Mouse (Mus musculus) left cerebral cortex, adult 9 months (tissue): ENCODE measurements at regions not wholly inside any gene's neighbourhood (a gene's known extent, or its start where the extent isn't known, plus 50 kb on each side); places are given as distances from the start of the nearest gene placed in this dataset.

ENCODE experiments used
- DNase-seq, 2 experiments: peaks; one replicate each; pipeline ENCODE4 v3.0.0; 2022; ENCODE audit warnings: low spot score in 2 of 2

DNA sequence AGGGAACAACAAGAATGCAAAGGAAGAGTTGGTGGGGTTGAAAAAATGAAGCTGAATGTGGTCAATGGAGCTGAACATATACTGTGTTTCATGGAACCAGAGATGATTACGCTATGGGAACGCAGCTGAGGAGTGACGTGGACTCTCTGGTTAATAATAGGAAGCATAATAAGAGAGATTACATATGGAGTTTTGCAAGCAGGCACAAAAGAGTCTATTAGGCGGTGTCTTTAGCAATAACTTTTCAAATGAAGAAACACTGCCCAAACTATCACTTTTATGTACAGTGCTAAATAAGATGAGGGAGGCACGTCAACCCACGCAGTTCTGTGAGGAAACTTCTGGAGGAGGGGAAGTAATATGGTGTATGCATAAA is 172.4 kb upstream of the Cited2 start:
- DNase-seq, result no peak

DNA sequence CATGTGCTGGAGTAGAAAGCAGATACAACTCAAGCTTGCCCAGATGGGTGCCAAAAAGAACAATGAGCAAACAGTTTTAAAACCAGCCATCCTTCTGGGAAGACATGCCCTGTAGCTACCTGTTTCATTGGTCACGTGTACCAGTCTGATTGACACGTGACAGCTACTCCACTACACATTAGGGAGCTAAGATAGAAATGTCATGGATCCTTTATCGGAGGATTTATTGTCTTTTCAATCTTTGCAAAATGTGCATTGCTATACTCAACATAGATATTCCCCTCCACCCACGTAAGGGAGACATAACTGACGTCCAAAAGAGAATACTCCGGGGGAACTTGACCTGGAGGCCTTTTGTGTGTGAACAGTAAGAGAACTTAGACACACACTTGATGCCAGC is 171.1 kb upstream of the Cited2 start:
- DNase-seq, result no peak

DNA sequence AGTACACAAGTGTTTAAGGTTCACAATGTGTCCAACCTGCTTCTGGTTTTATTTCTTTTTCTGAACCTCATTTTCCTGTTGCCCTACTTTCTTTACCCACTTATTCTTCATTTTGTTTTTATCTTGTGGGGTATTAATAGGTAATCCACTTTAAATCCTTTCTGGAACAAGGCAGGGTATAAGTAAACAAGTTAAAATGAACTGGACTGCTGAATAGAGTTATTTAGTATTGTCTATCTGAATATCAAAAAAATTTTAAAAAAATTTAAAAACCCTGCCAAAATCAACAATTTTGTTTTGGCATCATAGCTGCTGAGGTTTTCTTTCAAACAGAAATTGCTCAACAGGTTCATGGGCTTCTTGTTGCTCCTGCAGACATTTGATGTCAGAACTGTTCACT is 170.7 kb upstream of the Cited2 start:
- no peak for DNase-seq

DNA sequence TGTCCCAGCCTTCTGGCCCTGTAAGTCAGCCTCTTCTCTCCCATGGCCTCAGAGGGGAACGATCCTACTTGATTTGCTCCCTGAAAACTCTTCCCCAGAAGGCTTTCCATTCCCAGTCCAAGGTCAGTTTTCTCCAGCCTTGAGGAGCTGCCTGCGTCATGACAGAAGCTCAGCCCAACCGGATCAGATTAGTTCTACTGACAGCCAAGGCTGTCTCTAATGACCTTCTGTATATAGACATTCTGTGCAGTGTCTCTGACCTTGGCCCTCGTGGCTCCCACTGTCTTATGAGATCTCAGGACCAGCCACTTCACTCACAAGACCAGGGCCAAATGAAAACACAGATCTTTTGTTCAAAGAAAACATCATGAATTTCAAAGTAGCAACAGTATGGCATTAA is 166.6 kb upstream of the Cited2 start:
- no peak for DNase-seq

DNA sequence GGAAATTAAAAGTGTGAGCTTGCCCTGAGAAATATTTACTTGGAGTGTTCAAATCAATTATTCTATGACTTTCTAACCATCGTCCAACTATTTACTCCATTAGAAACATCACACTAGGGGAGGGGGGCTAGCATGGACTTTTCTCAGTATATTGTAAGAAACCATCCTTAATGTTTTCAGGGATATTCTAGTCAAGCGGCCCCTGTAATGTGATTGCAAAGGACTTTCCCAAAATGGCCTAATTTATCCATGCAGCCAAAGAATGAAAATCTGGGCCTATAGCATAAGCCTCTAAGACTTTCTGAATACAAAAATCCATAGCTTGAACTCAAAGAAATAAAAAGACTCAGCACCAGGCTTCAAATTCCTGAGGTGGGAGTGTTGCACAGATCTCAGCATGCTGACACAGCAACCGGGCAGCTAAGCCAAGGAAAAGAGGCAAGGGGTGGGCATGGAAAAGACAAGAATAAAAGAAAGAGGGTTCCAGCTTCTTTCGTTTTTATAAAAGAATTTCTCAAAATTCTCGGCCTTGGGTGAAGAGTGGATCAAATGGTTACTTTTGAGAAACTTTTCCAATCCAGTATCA is 163.6 kb upstream of the Cited2 start:
- no peak for DNase-seq

DNA sequence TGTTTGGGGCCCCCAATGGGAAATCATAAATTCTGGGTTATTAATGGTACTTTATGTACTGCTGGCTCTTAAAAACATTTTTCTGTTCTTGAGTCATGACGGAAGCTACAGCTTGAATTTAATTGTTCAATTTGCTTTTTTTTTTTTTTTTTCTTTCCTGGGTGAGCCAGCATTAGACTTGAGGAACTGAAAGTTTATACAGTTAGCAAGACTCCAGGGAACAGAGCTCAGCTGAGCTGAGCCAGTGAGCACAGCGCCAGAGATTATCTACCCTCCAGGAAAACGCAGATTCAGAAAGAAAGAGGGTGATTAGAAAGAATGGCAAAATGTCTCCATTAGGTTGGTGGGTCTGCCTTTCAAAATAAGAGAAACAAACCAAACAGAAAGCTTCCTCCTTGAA is 163.0 kb upstream of the Cited2 start:
- no peak for DNase-seq

DNA sequence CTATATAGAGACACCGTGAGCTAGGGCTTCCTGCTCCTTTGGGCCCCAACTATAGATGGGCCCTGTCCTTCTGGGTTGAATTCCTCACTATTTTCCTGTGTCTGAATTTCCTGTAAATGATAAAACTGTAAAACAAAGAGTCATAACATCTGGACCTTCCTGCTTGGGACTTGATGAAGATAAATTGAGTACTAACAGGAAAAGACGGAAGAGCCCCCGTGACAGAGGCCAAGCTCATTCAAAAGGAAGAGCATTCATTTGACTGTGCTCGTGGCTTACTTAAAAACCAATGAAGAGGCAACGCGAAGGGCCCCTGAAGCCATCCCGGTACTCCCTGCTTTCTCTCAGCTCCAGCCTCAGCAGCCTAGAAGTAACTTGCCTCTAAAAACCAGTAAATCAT is 161.6 kb upstream of the Cited2 start:
- DNase-seq, result no peak

DNA sequence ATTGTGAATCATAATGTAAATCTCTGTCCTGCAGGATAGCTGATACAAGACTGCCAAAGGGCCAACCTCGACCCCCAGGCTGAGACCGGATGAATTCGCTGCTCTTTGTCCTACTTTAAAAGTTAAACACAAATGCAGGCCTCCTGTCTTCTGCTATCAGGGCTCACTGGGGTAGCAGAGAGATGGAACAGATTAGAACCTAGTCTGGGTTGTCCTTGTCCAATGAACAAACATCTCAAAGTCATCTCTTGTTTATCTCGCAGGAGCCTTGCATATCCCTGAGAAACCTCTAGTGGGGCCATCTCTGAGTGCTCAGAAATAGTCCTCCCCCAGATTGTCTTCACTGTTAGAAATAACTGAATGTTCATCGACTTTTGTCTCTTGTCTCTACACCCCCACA is 161.0 kb upstream of the Cited2 start:
- DNase-seq, result no peak

DNA sequence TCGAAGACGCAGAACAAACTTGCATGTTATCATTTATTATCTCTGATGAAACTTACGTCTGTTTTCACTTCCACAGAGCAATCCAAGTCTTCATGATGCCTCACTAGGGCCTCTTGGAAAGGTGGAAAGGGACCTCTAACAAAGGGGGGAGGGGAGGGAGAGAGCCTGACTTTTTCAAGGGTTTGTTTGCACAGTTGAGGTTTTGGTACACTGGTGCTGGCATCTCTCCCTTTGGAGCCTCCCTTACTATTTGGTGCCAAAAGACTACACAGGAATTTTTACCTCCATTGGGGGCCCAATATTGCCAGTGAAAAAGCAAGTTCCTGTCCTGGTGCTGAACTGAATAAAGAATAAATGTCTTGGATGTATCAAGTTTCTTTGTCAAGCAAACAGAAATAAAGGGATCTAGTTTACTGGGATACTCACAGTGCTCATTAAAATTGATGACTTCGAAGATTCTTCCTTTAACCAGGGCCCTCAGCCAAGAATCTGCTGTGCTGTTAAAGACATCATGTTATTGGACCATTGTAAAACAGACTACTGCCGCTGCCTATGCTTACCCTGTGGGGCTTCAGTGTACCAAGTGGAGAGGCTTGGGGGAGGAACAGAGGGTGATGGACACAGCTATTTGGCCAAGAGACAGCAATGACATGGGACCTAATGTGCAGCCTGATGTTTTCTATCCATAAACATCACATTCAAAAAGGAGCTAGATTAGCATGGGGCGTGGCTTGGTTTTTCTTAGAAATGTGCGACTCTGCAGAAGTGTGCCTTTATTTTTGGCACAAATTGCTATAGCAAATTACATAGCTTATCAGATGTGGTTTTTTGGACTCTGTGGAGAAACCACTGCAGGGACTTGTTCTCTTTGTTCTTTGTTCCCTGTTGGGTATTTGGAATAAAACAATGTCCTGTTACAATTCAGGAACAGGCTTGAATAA is 160.3 kb upstream of the Cited2 start:
- DNase-seq, result no peak

DNA sequence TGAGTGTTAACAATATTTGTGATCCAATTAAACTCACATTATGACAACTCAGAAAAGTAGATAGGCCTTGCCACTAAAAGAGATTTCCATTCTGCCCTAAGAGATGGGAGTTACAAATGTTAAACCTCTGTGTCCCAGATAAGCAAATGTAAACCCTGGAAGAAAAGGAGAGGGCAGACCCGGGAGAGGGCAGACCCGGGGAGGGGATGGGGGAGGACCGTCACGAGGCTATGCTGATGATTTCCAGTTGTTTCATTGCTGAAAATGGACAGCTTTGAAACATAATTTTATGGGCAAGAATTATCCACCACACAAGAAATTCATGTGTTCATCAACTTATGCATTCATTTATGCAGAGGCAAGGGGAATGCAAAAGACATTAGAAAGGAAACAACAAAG is 159.7 kb upstream of the Cited2 start:
- DNase-seq, result no peak

DNA sequence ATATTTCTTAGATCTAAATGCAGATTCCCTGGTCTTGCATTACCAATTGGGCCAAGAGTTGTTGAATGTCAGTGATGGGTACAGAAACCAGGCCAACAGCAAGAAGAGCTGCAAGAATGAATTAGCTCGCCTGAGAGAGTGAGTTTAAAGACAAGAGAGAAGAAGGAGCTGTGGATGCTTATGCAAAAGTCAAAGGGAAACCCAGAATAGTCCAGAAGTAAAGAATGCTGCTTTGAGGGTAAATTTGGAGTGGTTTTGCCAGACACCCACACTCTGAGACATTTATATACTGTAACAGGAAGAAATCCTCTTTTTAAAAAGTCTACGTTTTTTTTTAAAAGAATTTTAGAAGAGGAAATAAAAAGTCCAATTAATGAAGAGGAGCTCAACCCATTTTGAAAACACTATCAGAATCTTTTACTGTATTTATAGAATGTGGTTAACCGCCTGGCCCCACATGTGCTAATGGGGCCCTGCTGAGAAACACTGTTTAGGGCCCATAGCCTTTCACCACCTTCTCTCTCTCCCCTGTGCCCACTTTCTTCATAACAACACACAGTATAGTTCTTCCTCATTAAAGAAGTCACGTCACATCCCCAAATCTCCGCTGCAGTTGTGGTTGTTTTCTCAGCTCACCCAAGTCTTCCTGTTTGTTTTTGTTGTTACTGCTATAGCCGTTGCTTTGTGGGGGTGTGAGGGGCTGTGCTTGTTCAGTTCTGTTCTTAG is 158.0 kb upstream of the Cited2 start:
- peak; percentile 22 to 31 for DNase-seq

DNA sequence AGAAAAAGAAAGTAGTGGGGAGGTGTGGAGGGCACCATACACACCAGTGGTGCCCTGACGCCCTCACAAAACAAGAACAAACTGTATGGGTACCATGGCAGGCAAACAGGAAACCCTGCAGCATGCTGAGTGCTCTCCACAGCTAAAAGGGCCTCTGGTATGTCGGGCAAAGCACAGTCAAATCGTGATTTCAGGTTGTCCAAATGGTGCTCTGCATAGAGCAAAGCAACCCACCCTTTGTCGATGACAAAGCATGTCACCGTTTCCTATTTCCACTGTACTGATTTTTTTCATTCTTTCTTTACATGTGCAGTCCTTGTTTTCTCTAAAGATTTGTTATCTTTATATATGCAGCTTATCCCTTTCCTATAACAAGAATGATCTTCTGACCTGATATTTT is 156.0 kb upstream of the Cited2 start:
- no peak for DNase-seq

DNA sequence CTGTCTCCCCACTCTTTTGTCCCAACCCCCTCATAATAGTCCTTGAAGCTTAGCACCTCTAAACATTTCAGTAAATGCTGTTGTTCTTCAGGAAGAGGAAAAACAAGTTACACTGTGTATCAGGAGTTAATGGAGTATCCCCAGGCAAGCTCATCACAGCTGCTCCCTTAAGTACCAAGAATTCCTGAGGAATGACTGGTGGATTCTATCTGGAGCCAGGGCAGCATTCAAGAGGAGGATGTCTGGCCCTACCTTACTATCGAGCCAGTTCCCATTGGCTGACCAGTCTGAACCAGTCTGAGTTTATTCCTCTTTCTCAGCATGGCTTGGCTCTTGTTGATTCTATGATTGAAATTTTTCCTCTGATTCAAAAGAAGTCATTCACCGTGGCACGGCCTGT is 155.4 kb upstream of the Cited2 start:
- no peak for DNase-seq

DNA sequence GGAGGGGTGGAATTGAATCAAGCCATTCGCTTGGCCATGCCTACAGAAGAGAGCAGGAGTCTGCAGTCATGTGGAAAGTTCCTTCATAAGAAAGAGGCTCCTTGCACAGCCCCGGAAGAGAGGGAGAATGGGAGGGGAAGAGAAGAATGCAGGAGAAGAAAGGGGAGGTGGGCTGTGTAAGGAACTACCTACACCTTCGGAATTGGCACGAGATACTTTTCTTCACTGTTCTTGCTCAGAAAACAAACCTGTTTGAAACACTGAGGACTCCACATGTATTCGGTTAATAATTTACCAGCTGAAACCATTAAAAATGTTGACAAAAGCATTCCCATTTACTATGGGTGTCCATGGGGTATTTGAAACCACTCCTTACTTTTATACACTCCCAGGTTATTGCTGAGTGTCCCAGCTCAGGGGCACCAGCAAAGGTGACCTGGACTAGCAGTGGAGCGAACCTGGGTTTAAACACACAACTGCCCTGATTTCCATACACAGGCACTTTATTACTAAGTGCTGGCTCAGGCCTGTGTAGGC is 153.4 kb upstream of the Cited2 start:
- DNase-seq, result no peak

DNA sequence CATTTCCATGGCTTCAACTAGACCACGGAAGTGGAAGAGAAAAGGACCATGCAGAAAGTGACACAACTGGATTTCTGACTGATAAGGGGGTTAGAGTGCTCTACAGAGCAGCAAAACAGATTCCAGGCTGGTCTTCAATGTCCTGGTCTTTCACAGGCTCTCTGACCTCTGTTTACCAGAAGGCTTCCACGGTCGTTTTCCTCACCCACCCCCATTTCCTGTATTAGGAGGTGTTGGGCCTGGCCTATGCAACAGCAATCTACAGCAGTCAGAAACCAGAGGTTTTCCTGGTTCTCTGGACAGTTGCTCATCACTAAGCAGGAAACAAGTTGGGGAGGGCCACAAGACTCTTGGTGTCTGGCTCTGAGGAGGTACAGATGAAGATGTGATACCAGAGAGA is 148.1 kb upstream of the Cited2 start:
- no peak for DNase-seq

DNA sequence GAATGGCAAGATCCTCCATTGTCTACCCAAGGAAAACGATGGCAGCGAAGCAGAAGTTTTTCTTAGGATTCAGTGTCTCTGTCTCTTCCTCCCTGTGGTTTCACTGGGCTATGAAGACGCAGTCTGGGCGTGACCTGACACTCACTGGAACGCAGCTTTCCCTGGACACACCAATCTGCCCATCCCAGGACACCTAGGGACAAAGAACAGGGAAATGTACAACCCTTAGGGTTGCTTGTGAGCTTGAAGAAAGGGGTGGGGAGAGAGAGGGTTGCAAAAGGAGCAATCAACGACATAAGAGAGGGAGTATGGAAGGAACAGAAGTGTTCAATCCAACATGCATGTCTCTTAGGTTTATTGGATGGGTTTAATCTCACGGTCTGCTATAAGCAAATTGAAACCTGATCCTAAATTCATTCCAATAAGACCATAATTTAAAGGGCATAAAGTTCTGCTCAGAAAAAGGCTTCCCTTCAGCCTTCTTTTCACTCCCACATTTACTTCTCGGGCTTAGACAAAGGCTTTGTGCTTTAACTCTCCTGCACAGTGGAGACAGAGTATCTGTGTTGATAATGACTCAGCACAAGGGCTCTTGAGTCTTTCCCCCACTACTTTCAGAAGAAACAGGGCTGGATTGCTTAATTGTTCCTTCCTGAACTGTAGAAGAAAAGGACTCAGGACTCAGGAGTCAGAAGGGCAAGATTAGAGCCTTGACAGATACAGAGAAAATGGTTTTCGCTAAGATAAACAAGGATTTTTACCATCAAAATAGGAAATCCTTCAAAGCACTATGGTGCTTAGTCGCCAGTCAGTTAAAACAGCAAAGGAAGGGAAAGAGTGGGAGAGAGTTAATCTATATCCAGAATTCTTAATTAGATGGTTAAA is 147.3 kb upstream of the Cited2 start:
- no peak for DNase-seq

DNA sequence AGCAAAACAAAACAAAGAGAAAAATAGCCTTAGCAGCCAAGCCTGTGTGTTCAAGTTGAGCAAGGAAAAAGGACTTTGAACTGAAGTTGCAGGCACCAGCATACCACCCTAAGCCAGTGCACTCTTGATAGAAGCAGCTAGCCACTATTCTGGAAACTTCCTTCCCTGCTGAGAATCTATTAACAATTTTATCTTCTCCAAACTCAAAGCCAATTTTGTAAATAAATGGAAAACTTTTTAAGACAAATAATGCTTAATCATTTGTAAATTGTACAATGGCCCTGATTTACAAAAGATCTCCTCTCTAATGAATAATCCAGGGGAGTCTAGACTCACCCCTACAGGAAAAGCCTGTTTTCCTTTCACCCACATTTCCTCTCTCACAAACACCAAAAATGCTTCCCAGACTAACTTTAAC is 146.7 kb upstream of the Cited2 start:
- no peak for DNase-seq

DNA sequence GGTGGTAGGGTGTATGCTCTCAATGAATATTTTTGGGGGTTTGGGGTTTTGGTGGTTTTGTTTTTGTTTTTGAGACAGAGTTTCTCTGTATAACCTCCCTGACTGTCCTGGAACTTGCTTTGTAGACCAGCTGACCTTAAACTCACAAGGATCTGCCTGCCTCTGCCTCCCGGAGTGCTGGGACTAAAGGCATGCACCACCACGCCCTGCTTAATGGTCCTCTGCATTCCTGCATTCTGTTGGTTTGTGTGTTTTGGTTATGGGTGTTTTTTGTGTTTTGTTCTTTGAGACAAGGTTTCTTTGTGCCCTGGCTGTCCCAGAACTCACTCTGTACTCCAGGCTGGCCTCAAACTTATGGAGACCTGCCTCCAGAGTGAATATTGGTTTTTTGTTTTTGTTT is 143.6 kb upstream of the Cited2 start:
- no peak for DNase-seq

DNA sequence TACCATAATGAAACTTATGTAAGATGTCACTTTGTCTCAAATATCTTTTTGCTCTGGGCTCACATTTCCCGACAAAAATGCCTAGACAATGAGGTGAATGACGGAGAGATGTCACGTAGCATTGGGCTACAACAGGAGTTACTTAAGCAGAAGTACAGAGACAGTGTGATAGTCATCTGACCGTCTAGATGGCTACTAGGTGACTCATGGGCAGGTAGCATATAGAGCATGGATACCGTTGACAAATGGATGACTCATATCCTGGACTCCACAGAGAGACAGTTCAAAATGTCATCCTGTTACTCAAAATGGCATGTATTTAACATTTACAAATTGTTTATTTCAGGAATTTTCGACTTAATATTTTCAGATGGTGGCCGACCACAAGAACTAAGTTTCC is 138.2 kb upstream of the Cited2 start:
- no peak for DNase-seq

DNA sequence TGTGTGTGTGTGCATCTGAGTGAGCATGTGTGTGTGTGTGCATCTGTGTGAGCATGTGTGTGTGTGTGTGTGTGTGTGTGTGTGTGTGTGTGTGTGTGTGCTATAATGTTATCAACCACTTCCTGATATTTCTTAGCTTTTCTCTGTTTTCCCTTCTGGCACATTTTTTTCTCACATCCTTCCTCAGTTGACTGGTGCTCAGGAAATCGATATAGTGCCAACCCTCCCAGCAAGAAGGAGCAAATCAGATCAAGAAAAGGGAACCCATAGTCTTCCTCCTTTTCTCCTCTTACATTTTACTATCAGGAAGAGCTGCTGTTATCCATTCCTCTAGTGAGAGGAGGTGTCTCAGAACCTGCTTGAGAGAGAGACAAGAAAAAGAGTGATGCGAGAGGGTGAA is 136.1 kb upstream of the Cited2 start:
- DNase-seq, result no peak

DNA sequence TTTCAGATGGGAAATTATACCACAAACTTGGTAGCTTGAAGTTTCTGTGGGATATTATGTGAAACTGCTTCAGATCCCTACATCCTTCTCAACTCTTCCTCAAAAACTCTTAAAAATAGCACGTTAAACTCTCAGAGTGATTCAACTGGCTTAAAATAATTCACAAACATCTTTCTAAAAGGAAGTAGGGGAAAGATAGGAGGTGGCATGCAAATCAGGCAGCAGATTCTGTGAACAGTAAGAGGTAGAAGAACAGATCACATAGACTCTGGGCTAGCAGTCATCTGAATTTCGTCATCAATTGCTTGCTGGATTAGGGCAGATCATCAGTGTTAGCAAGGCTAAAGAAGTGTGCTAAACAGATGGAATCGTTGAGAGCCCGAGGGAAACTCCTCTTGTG is 133.9 kb upstream of the Cited2 start:
- DNase-seq, result no peak

DNA sequence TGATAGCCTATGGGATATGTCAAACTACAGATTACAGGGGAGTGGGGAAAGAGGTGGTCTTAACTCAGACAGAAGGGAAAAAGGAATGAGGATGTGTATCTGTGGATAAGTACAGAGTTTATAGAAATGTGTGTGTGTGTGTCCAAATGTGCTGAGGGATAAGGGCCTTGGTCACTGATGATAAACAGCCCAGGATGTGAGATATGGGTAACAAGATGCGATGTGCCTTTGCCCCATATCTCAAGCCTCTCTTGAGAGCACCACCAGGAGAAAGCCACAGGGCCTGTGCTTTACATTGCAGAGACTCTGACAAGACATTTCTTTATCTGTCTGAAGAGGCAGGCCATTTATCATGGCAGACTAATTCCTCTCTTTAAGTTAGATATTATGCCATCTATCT is 132.8 kb upstream of the Cited2 start:
- no peak for DNase-seq
